Mouse (Mus musculus) ES-Bruce4 (cell line): ENCODE data around the gene Atp1a1. TPM values are rescaled to one million over a fixed set of nuclear protein-coding genes. Genes with fewer than 3 reads are reported as not detected.

Experiments
- H3K27ac ChIP-seq: 2 replicates; pipeline ENCODE4 v1.5.1; 2012; ENCODE audit warnings: low read length, inconsistent platforms; ENCODE audit not compliant: insufficient read depth
- H3K27me3 ChIP-seq: 2 replicates; pipeline ENCODE4 v1.6.1; 2012; ENCODE audit warnings: mild to moderate bottlenecking, low read length, inconsistent platforms; ENCODE audit not compliant: control insufficient read depth, poor library complexity, insufficient read depth, severe bottlenecking
- H3K36me3 ChIP-seq: 2 replicates; pipeline ENCODE4 v1.6.1; 2012; ENCODE audit warnings: inconsistent platforms, mild to moderate bottlenecking, low read length, moderate library complexity; ENCODE audit not compliant: control insufficient read depth, poor library complexity, insufficient read depth, severe bottlenecking
- H3K4me1 ChIP-seq: one replicate; pipeline ENCODE4 v1.8.1; 2011; ENCODE audit warnings: low read length; ENCODE audit not compliant: control insufficient read depth, insufficient read depth
- H3K4me3 ChIP-seq: 2 replicates; pipeline ENCODE4 v1.5.1; 2011; ENCODE audit warnings: low read depth, mild to moderate bottlenecking, low read length
- H3K9ac ChIP-seq: 2 replicates; pipeline ENCODE4 v1.6.1; 2012; ENCODE audit warnings: low read depth, mild to moderate bottlenecking, inconsistent platforms; ENCODE audit not compliant: poor library complexity, severe bottlenecking
- H3K9me3 ChIP-seq: replicated peaks from 2 replicates; pipeline ENCODE4 v1.6.1; 2012; ENCODE audit warnings: mild to moderate bottlenecking, low read length, inconsistent platforms; ENCODE audit not compliant: control insufficient read depth, poor library complexity, insufficient read depth, severe bottlenecking
- CTCF ChIP-seq: IDR thresholded peaks from one replicate; pipeline ENCODE4 v1.8.1; 2011; ENCODE audit warnings: low read depth, low read length
- EP300 ChIP-seq: IDR thresholded peaks from 2 replicates; pipeline ENCODE4 v1.6.1; 2011; ENCODE audit warnings: low read depth, low read length; ENCODE audit not compliant: insufficient read depth
- POLR2A ChIP-seq: IDR thresholded peaks from one replicate; pipeline ENCODE4 v1.8.1; 2011; ENCODE audit warnings: low read length; ENCODE audit not compliant: insufficient read depth
- polyA plus RNA-seq: library from polyadenylated mRNA; stranded (reverse); fragments of >200 nt; gene quantifications from 2 replicates; pipeline ENCODE4 v1.2.4, GENCODE M21; 2011; ENCODE audit warnings: low read depth; ENCODE audit not compliant: missing spikeins, insufficient read depth, insufficient read length

Gene Atp1a1
- polyA plus RNA-seq, 1 experiment, result 220 TPM

GRCm38 (mm10) chr3:101601687-101602086 lies 2.8 kb downstream of the Atp1a1 start:
- peak overlapping the region; percentile 72 for H3K27ac ChIP-seq
- no peaks in the 10 kb centered on the region for H3K36me3 ChIP-seq
- H3K9me3 ChIP-seq, result no peaks in the 10 kb centered on the region
- TF ChIP-seq EP300 (0 out of 2 replicates have a peak, but pooled peaks have one; percentile 27), CTCF (no peak)
- H3K9ac ChIP-seq, result no peak overlapping the region
- no peaks in the 10 kb centered on the region for H3K27me3 ChIP-seq
- H3K4me3 ChIP-seq, result no peak overlapping the region
- H3K4me1 ChIP-seq, result peaks cover 6% of the 10 kb centered on the region

GRCm38 (mm10) chr3:101601003-101601525 lies 3.4 kb downstream of the Atp1a1 start:
- TF ChIP-seq EP300 (no peak), CTCF (no peak), POLR2A (no peak)
- Histone ChIP-seq H3K4me1 (peaks cover 6% of the 10 kb centered on the region), H3K9me3 (no peaks in the 10 kb centered on the region), H3K4me3 (no peak overlapping the region), H3K36me3 (no peaks in the 10 kb centered on the region), H3K27me3 (no peaks in the 10 kb centered on the region), H3K9ac (no peak overlapping the region), H3K27ac (no peak overlapping the region)

GRCm38 (mm10) chr3:101599920-101600741 lies 4.4 kb downstream of the Atp1a1 start:
- Histone ChIP-seq H3K4me1 (peaks cover 6% of the 10 kb centered on the region), H3K9ac (no peak overlapping the region), H3K9me3 (no peaks in the 10 kb centered on the region), H3K27ac (no peak overlapping the region), H3K27me3 (no peaks in the 10 kb centered on the region), H3K4me3 (no peak overlapping the region), H3K36me3 (no peaks in the 10 kb centered on the region)
- TF ChIP-seq POLR2A, result no peak
- TF ChIP-seq CTCF, result no peak
- no peak for TF ChIP-seq EP300

- Histone ChIP-seq H3K4me3 (no peak overlapping the region), H3K9ac (no peak overlapping the region), H3K9me3 (no peaks in the 10 kb centered on the region), H3K36me3 (0 out of 2 replicates have a peak, but pooled peaks cover 3% of the 10 kb centered on the region), H3K27ac (no peak overlapping the region), H3K4me1 (peaks cover 6% of the 10 kb centered on the region), H3K27me3 (no peaks in the 10 kb centered on the region)
- TF ChIP-seq CTCF, result no peak
Measured at GRCm38 (mm10) chr3:101599191-101599919, 5.1 kb downstream of the Atp1a1 start.

GRCm38 (mm10) chr3:101598231-101598905 lies 6.1 kb downstream of the Atp1a1 start:
- H3K4me1 ChIP-seq, result peaks cover 6% of the 10 kb centered on the region
- no peak overlapping the region for H3K27ac ChIP-seq
- H3K9me3 ChIP-seq, result no peaks in the 10 kb centered on the region

More at GRCm38 (mm10) chr3:101598231-101598905, 6.1 kb downstream of the Atp1a1 start:
- H3K9ac ChIP-seq, result no peak overlapping the region
- H3K4me3 ChIP-seq, result no peak overlapping the region
- TF ChIP-seq POLR2A, result no peak
- no peak for TF ChIP-seq CTCF
- TF ChIP-seq EP300, result no peak
- peaks cover 13% of the 10 kb centered on the region for H3K36me3 ChIP-seq
- H3K27me3 ChIP-seq, result no peaks in the 10 kb centered on the region
